Mouse (Mus musculus): ENCODE measurements around the gene Ano10.

Ano10 gene

DNA sequence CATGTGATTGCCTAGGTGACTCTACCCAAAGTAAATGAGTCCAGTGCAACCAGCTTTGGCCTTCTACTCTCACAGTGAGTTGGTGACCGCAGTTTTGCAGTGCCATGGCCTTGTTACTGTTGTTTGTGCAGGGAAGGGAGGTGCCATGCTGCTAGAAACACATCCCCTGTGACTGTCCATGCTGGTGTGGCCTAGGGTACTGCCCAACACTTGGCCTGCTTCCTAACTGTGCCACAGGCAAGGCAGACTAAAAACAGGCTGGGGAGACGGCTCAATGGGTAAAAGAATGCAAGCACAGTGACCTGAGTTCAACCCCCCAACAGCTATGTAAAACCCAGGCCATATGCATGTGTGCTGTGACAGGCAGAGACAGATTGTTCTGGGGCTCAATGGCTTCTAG, 74.3 kb downstream of the Ano10 start:
- in situ Hi-C loops (cut with MboI; ENCODE audit: unreplicated experiment in 2 of 2), result no loop called here

DNA sequence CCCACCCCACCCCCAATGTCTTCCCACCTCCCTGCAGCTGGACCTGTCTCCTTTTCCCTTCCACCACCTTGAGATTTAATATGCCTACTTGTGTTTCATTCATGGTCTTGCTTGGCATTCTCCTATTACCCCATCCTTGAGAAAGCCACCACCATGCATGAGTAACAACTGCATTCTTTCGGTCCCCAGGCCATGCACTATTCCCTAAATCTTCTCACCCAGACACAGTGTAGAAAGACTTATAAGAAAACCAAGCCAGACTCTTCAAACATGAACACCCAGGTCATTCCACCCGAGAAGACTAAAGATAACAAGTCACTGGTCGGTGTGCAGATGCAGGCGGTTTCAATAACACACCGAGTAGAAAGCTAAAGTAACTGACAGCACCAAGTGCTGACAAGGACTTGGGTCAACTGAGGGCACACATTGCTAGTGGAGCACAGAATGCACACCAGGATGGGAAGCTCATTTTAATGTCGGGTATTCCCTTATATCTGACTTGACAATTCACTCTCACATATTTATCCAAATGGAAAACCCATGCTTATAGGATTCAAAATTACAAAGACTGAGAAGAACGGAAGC, 77.2 kb downstream of the Ano10 start:
- in situ Hi-C loops (cut with MboI; ENCODE audit: unreplicated experiment in 2 of 2), result no loop called here

DNA sequence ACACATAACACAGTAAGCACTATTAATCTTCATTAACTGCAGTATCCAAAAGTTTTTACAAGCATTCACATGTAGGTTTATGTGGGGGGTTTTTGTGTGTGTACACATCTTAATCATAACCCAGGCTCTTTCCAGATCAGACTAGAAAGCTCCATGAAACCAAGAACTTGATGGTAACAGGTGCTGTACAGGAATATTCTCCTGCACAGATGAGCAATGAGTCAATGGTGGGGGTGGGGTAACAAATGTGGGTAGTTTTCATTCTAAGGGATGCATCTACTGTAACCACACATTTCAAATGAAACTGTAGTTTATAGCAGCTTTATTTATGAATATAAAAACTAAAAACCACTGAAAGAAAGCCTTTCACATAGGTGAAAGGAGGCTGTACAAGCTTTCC, 79.1 kb downstream of the Ano10 start:
- in situ Hi-C loops (cut with MboI; ENCODE audit: unreplicated experiment in 2 of 2), result no loop called here

DNA sequence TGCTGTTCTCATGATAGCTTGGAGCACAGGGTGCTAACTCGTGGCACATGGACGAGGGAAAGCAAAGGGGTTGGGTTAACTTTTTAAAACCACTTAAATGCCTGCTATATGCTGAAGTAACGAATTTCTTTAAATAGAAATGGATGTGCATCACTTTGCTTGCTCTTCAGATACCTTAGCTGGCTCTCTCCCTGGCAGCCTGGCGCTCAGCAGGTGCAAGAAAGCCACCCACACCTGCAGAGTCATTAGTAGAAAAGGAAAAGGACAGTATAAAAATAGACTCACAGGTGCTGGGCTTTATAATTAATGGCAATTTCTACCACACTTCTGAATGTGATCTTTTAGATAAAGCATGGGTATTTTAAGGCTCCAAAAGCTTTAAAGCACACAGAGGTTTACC, 85.9 kb downstream of the Ano10 start:
- in situ Hi-C loops (cut with MboI; ENCODE audit: unreplicated experiment in 2 of 2), result loop anchor here in 1 of 2 experiments (10.0 kb wide), 2 partner anchors 384 to 516 kb away; no protein-coding TSS in a partner anchor

DNA sequence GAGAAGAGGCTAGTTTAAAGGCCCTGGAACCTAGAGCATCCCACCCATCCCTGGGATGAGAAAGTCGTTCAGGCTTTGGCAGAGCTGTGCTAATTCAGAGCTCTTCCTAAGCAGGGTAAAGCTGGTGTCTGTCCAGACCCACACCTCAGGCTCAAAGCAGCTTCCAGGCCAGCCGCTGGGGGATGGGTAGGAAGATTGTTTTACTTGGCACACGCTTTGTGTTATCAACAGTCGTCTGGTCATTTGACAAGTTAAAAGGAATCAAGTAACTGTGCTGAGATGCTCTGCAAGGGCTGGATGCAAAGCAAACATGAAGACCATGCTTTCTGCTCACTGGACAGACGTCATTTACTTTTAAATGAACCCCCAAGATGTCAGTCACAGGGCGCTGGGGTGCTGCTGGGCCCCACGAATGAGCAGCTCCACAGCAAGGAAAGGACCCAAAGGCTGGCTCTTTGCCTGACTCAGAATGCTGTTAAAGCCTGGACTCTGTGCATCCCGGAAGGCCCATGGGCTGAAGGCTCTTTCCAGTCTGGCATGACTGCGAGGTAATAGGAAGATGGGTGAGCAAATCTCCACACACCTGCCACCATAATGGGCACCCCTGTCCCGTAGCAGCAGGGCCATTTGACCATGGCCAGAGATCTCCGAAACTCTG, 88.6 kb downstream of the Ano10 start:
- in situ Hi-C loops (cut with MboI; ENCODE audit: unreplicated experiment in 2 of 2), result loop anchor here in 1 of 2 experiments (10.0 kb wide), 2 partner anchors 381 to 519 kb away; no protein-coding TSS in a partner anchor

DNA sequence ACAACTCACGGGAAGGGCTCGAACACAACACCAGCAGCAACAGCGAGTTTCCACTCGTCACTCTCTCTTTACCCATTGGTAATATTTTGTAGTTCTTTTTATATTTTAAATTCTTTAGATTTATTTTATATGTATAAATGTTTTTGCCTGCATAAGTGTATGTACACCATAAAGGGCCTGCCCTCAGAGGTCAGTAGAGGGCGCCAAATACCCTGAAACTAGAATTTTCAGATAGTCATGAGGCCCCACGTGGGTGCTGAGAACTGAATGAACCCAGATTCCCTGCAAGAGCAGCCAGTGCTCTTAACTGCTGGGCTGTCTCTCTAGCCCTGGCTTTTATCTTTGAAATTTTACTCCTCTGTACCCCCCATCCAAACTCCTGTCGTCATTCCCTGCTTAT, 89.7 kb downstream of the Ano10 start:
- in situ Hi-C loops (cut with MboI; ENCODE audit: unreplicated experiment in 2 of 2), result loop anchor here in 1 of 2 experiments (10.0 kb wide), 2 partner anchors 380 to 520 kb away; no protein-coding TSS in a partner anchor

DNA sequence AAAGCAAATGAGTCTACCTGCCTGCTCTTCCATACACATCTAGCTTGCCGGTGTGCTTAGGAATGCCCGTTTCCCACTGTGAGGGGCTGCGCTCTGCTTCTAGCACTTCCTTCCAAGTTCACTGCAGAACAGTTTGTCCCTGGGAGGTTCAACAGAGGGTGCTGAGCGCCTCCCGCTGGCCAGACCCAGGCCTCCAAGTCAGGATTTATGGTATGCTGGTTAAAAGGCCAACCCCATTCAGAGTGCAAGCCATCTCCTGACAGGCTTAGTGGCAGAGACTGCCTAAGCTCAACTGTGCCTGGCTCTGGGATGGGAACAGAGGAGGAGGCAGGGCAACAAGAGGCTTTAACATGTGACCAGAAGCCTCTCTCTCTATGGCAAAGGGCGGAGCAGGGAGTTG, 95.0 kb downstream of the Ano10 start:
- in situ Hi-C loops (cut with MboI; ENCODE audit: unreplicated experiment in 2 of 2), result loop anchor here in 1 of 2 experiments (25.0 kb wide), 1 partner anchor 712 kb away; the partner anchor contains the start of gene Cck

DNA sequence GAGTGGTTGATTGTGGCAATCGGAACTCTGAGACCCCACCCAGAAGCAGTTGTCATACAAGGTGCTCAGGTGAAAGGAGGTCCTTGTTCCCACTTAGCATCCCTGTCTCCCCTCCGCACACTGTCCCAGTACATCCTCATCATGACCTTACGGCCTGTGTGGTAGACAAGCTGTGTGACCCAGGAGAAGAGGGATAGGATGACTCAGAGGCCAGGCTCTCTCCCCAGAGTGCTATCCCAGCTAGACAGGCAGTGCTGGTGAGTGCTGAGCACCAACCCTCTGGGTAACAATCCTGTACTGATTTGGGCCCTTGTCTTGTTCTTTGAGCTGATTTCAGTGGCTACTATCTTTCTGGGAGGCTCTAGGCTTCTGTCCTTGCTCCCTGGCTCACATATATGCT, 95.6 kb downstream of the Ano10 start:
- in situ Hi-C loops (cut with MboI; ENCODE audit: unreplicated experiment in 2 of 2), result loop anchor here in 1 of 2 experiments (25.0 kb wide), 1 partner anchor 711 kb away; the partner anchor contains the start of gene Cck

DNA sequence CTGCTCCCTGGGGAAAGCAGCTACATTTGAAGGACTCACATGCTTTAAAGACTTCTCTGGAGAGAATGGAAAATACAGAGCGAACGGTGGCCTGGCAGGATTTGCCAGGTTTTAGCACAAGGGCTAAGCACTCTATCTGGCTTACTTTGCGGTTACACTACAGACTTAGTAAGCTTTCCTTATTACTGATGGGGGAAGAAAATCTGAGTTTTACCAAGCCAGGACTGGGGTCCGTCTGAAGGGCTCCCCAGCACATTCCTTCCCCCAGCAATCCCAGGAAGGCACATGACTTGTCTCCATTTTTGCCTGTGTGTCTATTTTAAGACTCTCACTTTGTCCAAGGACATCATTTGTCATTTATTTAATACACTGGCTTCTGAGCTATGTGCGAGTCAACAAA, 97.2 kb downstream of the Ano10 start:
- in situ Hi-C loops (cut with MboI; ENCODE audit: unreplicated experiment in 2 of 2), result loop anchor here in 1 of 2 experiments (25.0 kb wide), 1 partner anchor 710 kb away; the partner anchor contains the start of gene Cck

DNA sequence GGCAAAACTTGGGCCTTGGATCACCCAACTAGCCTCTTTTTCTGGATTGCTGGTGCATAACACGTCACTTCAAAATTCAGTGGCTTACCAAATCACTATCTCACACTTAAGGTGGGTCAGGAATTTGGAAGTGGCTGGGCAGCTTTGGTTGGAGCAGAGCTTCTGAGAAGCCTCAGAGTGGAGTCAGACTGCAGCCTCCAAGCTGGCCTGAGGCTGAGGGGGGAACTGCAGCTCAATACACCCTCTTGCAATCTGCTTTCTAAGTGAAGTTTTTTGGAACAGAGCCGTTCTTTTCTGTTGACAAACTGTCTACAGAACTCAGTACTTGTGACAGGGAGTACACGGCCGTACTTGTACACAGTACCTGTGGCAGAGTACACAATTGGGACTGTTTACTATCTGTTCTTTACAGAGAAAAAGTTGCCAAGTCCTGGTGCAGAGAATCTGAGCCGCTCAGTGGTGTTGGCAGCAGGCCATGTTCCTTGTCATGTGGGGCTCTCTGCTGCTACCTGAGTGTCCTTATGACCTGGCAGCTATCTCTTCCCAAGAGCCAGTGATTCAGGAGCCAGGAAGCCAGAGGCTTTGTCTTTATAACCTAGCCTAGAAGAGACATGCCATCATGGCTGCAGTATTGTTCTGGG, 99.1 kb downstream of the Ano10 start:
- in situ Hi-C loops (cut with MboI; ENCODE audit: unreplicated experiment in 2 of 2), result loop anchor here in 1 of 2 experiments (25.0 kb wide), 1 partner anchor 708 kb away; the partner anchor contains the start of gene Cck

DNA sequence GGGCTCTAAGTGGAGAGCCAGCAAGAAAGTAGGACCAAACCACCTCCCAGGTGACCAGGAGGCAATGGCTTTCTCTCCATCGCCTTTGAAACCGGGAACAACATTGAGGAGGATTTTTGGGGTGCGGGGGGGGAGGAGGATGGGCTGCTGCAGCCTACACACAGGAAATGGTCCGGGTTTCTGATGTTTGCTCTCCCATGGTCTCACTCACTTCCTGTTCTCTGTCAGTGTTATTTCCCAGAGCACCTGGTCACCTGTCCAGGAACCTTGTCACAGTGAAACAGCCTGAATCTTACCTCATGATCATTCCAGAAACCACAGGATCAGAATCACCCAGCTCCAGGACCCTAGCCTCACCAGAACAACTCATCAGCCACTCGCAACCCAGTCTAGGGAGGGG, 100.4 kb downstream of the Ano10 start:
- in situ Hi-C loops (cut with MboI; ENCODE audit: unreplicated experiment in 2 of 2), result loop anchor here in 1 of 2 experiments (25.0 kb wide), 1 partner anchor 707 kb away; the partner anchor contains the start of gene Cck

DNA sequence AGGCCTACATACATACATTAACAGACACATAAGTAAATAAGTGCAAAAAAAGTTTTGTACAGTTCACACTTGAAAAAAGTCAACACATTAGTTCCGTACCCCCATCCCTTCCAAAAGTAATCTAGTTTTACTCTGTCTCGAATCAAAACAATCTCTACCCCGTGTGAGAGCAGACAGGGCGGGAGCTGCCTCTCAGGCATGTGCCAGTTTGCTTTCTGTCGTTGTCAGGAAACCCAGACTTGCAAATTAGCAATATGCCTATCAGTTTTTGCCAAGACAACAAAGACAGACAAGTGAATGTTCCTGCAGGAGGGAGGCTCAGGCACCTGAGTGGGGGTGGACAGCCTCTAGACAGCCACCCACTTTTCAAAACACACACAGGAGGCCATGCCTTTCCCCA, 100.9 kb downstream of the Ano10 start:
- in situ Hi-C loops (cut with MboI; ENCODE audit: unreplicated experiment in 2 of 2), result loop anchor here in 1 of 2 experiments (25.0 kb wide), 1 partner anchor 706 kb away; the partner anchor contains the start of gene Cck

DNA sequence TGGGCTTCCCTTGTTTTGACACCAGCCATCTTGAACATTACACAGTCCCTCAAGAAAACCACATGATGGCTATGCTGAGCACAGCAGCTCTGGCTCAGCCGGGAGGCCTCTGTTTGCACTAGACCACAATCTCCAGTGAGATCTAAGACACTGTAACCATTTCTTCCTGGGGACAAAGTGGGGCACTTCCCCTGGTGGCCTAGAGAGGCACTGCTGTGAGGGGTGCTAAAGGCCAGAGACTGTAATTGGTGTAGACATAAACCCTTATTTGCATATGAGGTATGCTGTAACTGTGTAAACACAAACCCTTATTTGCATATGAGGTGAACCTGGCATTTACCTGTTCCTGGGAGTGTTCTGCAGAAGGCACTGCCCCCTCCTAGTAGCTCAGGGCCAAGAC, 105.5 kb downstream of the Ano10 start:
- in situ Hi-C loops (cut with MboI; ENCODE audit: unreplicated experiment in 2 of 2), result loop anchor here (5.0 to 25.0 kb wide), 4 partner anchors 71 to 701 kb away; partner anchors contain the start of genes Cck (in 1 of the 2) and Snrk (in 1 of the 2)

DNA sequence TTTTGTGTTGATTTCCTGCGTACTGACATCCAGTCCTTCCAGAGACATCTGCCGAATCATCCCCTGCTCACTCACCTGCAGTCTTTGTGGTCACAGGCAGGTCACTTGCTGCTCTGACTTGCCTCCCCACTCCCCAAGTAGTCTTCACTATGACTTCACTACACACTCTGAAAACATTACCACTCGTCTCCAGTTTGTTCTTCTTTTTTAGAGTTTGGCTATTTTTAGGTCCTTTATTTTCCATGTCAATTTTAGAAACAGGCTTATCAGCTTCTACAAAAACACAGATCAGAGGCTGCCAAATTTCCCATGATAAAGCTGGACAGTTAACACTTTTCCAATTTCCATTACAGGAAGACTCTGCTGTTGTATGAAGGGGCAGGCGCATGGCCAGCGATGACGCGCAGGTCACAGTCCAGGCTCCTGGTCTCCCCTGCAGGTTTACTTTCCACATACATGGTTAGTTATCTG, 106.7 kb downstream of the Ano10 start:
- in situ Hi-C loops (cut with MboI; ENCODE audit: unreplicated experiment in 2 of 2), result loop anchor here (5.0 to 25.0 kb wide), 4 partner anchors 70 to 700 kb away; partner anchors contain the start of genes Cck (in 1 of the 2) and Snrk (in 1 of the 2)

DNA sequence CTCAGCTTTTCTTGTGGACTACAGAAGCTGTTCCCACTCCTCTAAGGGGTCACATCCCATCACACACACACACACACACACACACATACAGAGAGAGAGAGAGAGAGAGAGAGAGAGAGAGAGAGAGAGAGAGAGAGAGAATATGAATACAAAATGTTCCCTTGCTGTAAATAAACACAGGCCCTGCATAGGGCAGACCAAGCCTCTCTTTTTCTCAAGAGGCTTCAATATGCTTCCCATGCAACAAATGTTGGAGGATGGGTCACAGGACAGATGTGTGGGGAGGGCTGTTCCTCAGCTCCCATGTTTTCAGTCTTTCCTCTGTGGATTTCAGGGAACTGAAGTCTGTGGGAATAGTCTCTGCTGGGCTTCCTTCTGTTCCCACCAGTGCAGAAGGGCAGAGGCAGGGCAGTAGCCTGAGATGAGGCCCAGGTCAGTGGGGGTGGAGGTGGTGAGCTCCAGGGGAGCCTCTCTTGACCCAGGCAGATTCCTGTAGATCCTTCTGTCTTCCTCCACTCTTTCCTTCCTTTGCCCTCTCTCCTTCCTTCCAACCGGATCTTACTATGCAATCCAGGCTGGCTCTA, 107.5 kb downstream of the Ano10 start:
- in situ Hi-C loops (cut with MboI; ENCODE audit: unreplicated experiment in 2 of 2), result loop anchor here (5.0 to 25.0 kb wide), 4 partner anchors 69 to 699 kb away; partner anchors contain the start of genes Cck (in 1 of the 2) and Snrk (in 1 of the 2)

DNA sequence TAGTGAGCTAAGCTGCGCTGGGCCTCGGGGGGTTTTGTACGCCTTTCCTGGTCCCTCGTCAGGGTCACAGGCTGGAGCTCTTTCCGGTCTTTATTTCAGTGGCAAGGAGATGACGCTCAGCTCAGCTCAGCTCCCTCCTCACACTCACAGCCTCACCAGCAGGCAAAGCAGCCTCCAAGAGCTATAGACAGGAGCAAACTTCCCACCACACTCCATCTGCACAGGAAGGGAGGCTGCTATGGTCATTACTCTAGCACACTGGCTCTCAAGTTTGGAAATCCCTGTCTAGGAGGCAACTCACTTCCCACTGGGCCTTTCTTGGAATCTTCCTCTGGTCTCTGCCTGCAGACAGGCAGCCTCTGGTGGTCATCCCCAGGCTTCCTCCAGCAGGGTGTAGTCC, 108.3 kb downstream of the Ano10 start:
- in situ Hi-C loops (cut with MboI; ENCODE audit: unreplicated experiment in 2 of 2), result loop anchor here (5.0 to 25.0 kb wide), 4 partner anchors 69 to 699 kb away; partner anchors contain the start of genes Cck (in 1 of the 2) and Snrk (in 1 of the 2)

DNA sequence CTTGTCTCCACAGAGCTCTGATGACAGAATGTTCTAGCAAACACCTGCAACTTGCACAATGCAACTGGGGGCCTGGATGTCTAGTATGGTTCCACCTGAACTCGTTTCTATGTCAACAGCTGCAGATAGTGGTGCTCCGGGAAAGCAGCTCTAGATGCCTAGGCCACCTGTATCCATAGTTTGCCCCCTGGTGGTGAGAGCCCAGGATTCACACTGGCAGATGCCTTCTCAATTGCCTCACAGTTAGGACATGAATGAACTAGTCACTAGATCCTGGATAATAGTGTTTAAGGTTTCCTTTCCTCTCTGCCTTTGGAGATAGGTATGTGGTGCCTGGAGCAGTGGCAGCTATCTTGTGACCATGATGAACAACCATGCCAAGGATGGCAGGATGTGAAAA, 109.2 kb downstream of the Ano10 start:
- in situ Hi-C loops (cut with MboI; ENCODE audit: unreplicated experiment in 2 of 2), result loop anchor here (5.0 to 25.0 kb wide), 4 partner anchors 68 to 698 kb away; partner anchors contain the start of genes Cck (in 1 of the 2) and Snrk (in 1 of the 2)

DNA sequence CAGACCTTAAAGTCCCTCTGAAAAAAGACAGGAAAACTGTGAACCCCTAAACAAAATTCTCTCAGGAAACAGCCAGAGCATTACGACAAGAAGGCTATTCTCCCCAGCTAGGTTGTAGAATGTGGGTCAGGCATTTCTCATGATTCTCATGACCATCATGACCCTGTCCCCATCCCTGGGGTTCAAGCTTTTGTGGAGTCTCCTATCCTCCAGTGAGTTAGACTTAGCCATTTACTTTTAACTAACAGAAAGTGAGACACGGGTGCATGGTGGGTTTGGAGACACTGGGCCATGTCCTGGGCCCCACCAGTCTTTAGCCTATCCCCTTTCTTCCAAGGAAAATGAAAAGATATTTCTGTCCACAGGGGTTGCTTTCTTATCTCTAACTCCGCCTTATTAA, 109.9 kb downstream of the Ano10 start:
- in situ Hi-C loops (cut with MboI; ENCODE audit: unreplicated experiment in 2 of 2), result loop anchor here (10.0 to 25.0 kb wide), 2 partner anchors 310 to 697 kb away; partner anchors contain the start of gene Cck (in 1 of the 2)

DNA sequence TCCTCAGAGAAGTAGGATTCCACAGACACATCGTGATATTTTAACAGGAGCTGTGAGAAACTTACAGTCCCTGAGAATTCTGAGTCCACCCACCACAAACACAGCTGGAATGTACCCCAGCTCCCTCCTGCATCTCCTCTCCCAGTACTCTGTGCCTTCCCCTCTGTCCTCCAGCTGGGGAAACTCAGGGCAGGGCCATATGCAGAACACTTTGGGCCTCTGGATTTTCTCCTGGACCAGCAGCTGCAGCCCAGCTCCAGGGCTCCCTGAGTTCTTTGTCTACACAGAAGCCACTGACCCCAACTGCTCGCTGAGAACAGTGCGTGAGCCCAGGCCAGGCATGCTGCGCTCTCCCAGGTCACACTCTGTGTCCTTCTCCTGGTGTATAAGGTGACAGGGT, 111.1 kb downstream of the Ano10 start:
- in situ Hi-C loops (cut with MboI; ENCODE audit: unreplicated experiment in 2 of 2), result loop anchor here (10.0 to 25.0 kb wide), 2 partner anchors 308 to 696 kb away; partner anchors contain the start of gene Cck (in 1 of the 2)

DNA sequence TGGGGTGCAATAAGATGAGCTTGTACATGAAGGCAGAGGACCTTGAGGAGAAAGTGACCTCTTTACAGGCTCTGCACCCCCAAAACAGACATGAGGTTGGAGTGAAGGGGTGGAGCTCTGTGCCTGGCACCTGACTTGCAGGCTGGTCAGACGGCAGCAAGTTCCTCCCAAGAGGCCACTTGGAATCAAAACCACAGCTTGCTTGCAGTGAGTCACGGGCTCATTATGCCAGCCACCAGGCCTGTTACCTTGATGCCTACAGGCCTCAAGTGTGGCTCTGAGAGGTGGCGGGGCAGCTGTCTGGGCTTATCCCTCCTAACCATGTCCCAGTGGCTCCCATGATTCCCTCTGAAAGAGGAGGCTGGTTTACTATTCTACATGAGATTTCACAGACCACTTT, 114.1 kb downstream of the Ano10 start:
- in situ Hi-C loops (cut with MboI; ENCODE audit: unreplicated experiment in 2 of 2), result loop anchor here (10.0 to 25.0 kb wide), 2 partner anchors 305 to 693 kb away; partner anchors contain the start of gene Cck (in 1 of the 2)
